In the genomic region with DNA sequence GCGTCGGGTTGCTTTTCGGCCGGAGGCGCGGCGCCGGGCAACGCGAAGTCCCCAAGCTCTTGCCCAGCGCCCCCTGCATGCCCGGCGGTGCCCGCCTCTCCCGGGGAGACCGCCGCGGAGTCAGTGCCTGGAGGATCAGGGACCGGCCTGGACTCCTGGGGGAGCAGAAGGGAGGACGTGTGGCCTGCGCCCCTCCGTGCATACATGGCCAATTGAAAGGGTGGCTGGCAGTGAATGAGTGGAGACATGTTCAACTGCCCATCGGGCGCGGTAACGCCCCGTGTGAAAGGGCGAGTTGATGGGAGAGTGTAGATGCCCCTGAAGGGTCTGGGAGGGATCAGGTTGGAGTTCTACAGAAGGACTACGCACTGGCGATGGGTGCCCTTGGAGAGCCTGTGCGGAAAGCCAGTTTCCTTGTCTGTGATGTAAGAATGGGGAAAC, we compare ENCODE assay signal across 8 mouse cellular contexts. TPM values are rescaled to one million over a fixed set of nuclear protein-coding genes. Genes with fewer than 3 reads are reported as not detected.
A peak's percentile ranks its signal among the peaks of the same experiment; 100 is the strongest.
DNase-seq lines count a peak whose midpoint lies in the region; ATAC-seq and TF ChIP-seq lines count a peak whose summit lies in the region.

No protein-coding gene starts in this region.

- H3K4me3 ChIP-seq in liver, adult 2 months (ENCODE audit: insufficient read depth, low read depth, low read length): peak overlapping the region; percentile 68
- peak overlapping the region; percentile 97 for H3K4me3 ChIP-seq in bone marrow, adult 2 months (replicated peaks; ENCODE audit: control insufficient read depth, low read depth, low read length)
- H3K4me3 ChIP-seq in forebrain, embryonic 16.5 days (replicated peaks; ENCODE audit: low read length): peak overlapping the region; percentile 69
- peak overlapping the region; percentile 84 for H3K4me3 ChIP-seq in liver, embryonic 15.5 days (replicated peaks)

- no peaks in the 10 kb centered on the region for H3K36me3 ChIP-seq in liver, adult 2 months (ENCODE audit: control insufficient read depth, insufficient read depth, low read length)
- H3K36me3 ChIP-seq in forebrain, embryonic 16.5 days (ENCODE audit: control insufficient read depth, insufficient read depth): no peaks in the 10 kb centered on the region
- peaks cover 16% of the 10 kb centered on the region for H3K36me3 ChIP-seq in liver, embryonic 15.5 days (replicated peaks)

- no peaks in the 10 kb centered on the region for H3K27me3 ChIP-seq in liver, adult 2 months (ENCODE audit: control insufficient read depth, insufficient read depth, low read length)
- no peaks in the 10 kb centered on the region for H3K27me3 ChIP-seq in forebrain, embryonic 16.5 days (replicated peaks; ENCODE audit: control insufficient read depth, insufficient read depth, low read length)
- no peaks in the 10 kb centered on the region for H3K27me3 ChIP-seq in liver, embryonic 15.5 days

- no peaks in the 10 kb centered on the region for H3K9me3 ChIP-seq in forebrain, embryonic 16.5 days (ENCODE audit: control insufficient read depth, low read length)
- no peaks in the 10 kb centered on the region for H3K9me3 ChIP-seq in liver, embryonic 15.5 days (replicated peaks)

- WGBS in liver, adult 2 months: under 1% methylated on average over 31 of the region's 31 CpGs
- under 1% methylated on average over 29 of the region's 31 CpGs for whole genome bisulfite sequencing in bone marrow, adult 2 months
- 0% methylated on average over 31 of the region's 31 CpGs for WGBS in forebrain, embryonic 16.5 days
- WGBS in liver, embryonic 15.5 days (ENCODE audit: insufficient replicate concordance): under 1% methylated on average over 25 of the region's 31 CpGs

- H3K4me2 ChIP-seq in forebrain, embryonic 16.5 days (ENCODE audit: low read length): peak overlapping the region; percentile 81
- peak overlapping the region; percentile 80 for H3K4me2 ChIP-seq in liver, embryonic 15.5 days

- peak overlapping the region; percentile 66 for H3K9ac ChIP-seq in liver, adult 2 months (ENCODE audit: low read depth, low read length)
- peak overlapping the region; percentile 75 for H3K9ac ChIP-seq in forebrain, embryonic 16.5 days (replicated peaks; ENCODE audit: low read depth, low read length)
- H3K9ac ChIP-seq in liver, embryonic 15.5 days: peak overlapping the region; percentile 86

- no peak; the same call in 1 of the 2 replicates for TF ChIP-seq CTCF in liver, adult 2 months (IDR thresholded peaks at IDR 0.05; ENCODE audit: low read depth, low read length)
- no peak for TF ChIP-seq CTCF in bone marrow, adult 2 months (IDR thresholded peaks at IDR 0.05; ENCODE audit: control insufficient read depth, insufficient read depth, low read length)

- H3K79me2 ChIP-seq in liver, adult 2 months (ENCODE audit: control insufficient read depth, insufficient read depth, low read length): peaks cover 12% of the 10 kb centered on the region; the same call in 1 of the 2 replicates

- ATAC-seq in forebrain, embryonic 16.5 days: peak; percentile 87
- peak; percentile 77 for ATAC-seq in liver, embryonic 15.5 days (ENCODE audit: insufficient read depth)

- H3K27ac ChIP-seq in liver, adult 2 months (replicated peaks; ENCODE audit: insufficient read depth, low read depth, low read length): no peak overlapping the region
- peak overlapping the region; percentile 45; the same call in 1 of the 2 replicates for H3K27ac ChIP-seq in bone marrow, adult 2 months (ENCODE audit: control insufficient read depth, insufficient read depth, low read depth, low read length, poor library complexity)
- H3K27ac ChIP-seq in forebrain, embryonic 16.5 days (ENCODE audit: low read length): peak overlapping the region; percentile 87
- peak overlapping the region; percentile 84 for H3K27ac ChIP-seq in liver, embryonic 15.5 days (replicated peaks)

- intact Hi-C loops in left cerebral cortex, postnatal 25 days (cut with DNase I): loop anchor here (1.0 kb wide), 1 partner anchor 32 kb away; no protein-coding TSS in a partner anchor

- peaks cover 11% of the 10 kb centered on the region for H3K4me1 ChIP-seq in liver, adult 2 months (ENCODE audit: control insufficient read depth, insufficient read depth, low read length)
- no peaks in the 10 kb centered on the region; the same call in 1 of the 2 replicates for H3K4me1 ChIP-seq in bone marrow, adult 2 months (ENCODE audit: control insufficient read depth, insufficient read depth, low read length)
- peaks cover 12% of the 10 kb centered on the region for H3K4me1 ChIP-seq in forebrain, embryonic 16.5 days (replicated peaks; ENCODE audit: control insufficient read depth, insufficient read depth, low read length)
- H3K4me1 ChIP-seq in liver, embryonic 15.5 days (replicated peaks): peaks cover 34% of the 10 kb centered on the region

- no peak for TF ChIP-seq POLR2A in liver, adult 2 months (IDR thresholded peaks at IDR 0.05; ENCODE audit: extremely low read depth, insufficient read depth, low read length)
- TF ChIP-seq POLR2A in bone marrow, adult 2 months (IDR thresholded peaks at IDR 0.05; ENCODE audit: borderline replicate concordance, control insufficient read depth, low read depth, low read length): no peak

- DNase-seq in liver, adult 2 months (ENCODE audit: extremely low read depth, low read depth, low spot score): peak; percentile 31
- DNase-seq in liver: no peak
- peak; percentile 79 for DNase-seq in testis, postnatal 10 days (ENCODE audit: low spot score)
- DNase-seq in layer of hippocampus, adult 11-12 months (ENCODE audit: low spot score): no peak
- DNase-seq in left cerebral cortex, postnatal 25 days (ENCODE audit: low spot score in 2 of 2): no peak

RNA-seq across cellular contexts. Expression of a gene that starts 0.4 kb away (rescaled TPM):
- total RNA-seq in liver, adult 2 months (2014; rRNA removed): 5.2 and 6.3 TPM in 2 replicates
- polyA plus RNA-seq in liver, adult 2 months (2012; rRNA removed): 2.1 and 3.1 TPM in 2 replicates
- 14.4 and 22.5 TPM in 2 replicates for polyA plus RNA-seq in bone marrow, adult 2 months (2011; ENCODE audit: insufficient read depth, insufficient read length, low replicate concordance, missing spikeins)
- 41.9 and 43.7 TPM in 2 replicates for polyA plus RNA-seq in forebrain, embryonic 16.5 days (2015; fragmentation: Nextera tagmentation; extraction: Ambion mirVana)
- polyA plus RNA-seq in liver, embryonic 15.5 days (2015; fragmentation: Nextera tagmentation; extraction: Ambion mirVana): 12.7 and 13.1 TPM in 2 replicates
- total RNA-seq in left cerebral cortex, postnatal 25 days (2021): 10 to 100 TPM; 25.5 to 29.1 TPM

RNA-seq across cellular contexts. Expression of a gene that starts 31.9 kb away (rescaled TPM):
- total RNA-seq in liver, adult 2 months (2014; rRNA removed): 21.1 and 21.2 TPM in 2 replicates
- polyA plus RNA-seq in liver, adult 2 months (2012; rRNA removed): 10.0 and 11.1 TPM in 2 replicates
- 16.0 and 36.8 TPM in 2 replicates for polyA plus RNA-seq in bone marrow, adult 2 months (2011; ENCODE audit: insufficient read depth, insufficient read length, low replicate concordance, missing spikeins)
- 139 and 141 TPM in 2 replicates for polyA plus RNA-seq in forebrain, embryonic 16.5 days (2015; fragmentation: Nextera tagmentation; extraction: Ambion mirVana)
- 15.4 and 16.8 TPM in 2 replicates for polyA plus RNA-seq in liver, embryonic 15.5 days (2015; fragmentation: Nextera tagmentation; extraction: Ambion mirVana)
- total RNA-seq in left cerebral cortex, postnatal 25 days (2021): 10 to 100 TPM; 73.1 to 74.8 TPM

Comparison
In these comparisons a context has a peak if more than half of its experiments do, and no peak if none do; other contexts are left out.
1. DNase-seq: peak in liver, adult 2 months (single experiment) and testis, postnatal 10 days (single experiment); none in liver (single experiment), layer of hippocampus, adult 11-12 months (single experiment) and left cerebral cortex, postnatal 25 days (0 of 2).
2. Peak in every context shown above with its lines, with median percentiles within 50 percentile points of each other: H3K4me3 ChIP-seq and H3K9ac ChIP-seq.